Mouse (Mus musculus) forebrain, embryonic 10.5 days (tissue): ENCODE results near the gene Kctd21. TPM values are rescaled to one million over a fixed set of nuclear protein-coding genes. Genes with fewer than 3 reads are reported as not detected.

Experiments used
- DNase-seq: peaks from one replicate; pipeline ENCODE4 v3.0.0-alpha.2; 2017; ENCODE audit warnings: low spot score; ENCODE audit errors: extremely low spot score
- H3K27ac ChIP-seq: fragments of 300-500 bp; sonication (generic); 2 replicates; pipeline ENCODE4 v1.5.1; 2016; ENCODE audit warnings: mild to moderate bottlenecking
- H3K27me3 ChIP-seq: fragments of 300-500 bp; sonication (generic); 2 replicates; pipeline ENCODE4 v1.6.1; 2016; ENCODE audit warnings: mild to moderate bottlenecking; ENCODE audit not compliant: poor library complexity, severe bottlenecking
- H3K36me3 ChIP-seq: fragments of 300-500 bp; sonication (generic); replicated peaks from 2 replicates; pipeline ENCODE4 v1.6.1; 2016; ENCODE audit warnings: mild to moderate bottlenecking, moderate library complexity
- H3K4me1 ChIP-seq: fragments of 300-500 bp; sonication (generic); 2 replicates; pipeline ENCODE4 v1.6.1; 2016
- H3K4me3 ChIP-seq: fragments of 300-500 bp; sonication (generic); 2 replicates; pipeline ENCODE4 v1.5.1; 2016; ENCODE audit warnings: mild to moderate bottlenecking, moderate library complexity
- H3K9me3 ChIP-seq: fragments of 300-500 bp; sonication (generic); 2 replicates; pipeline ENCODE4 v1.6.1; 2016; ENCODE audit warnings: mild to moderate bottlenecking, moderate library complexity
- WGBS: fragments of 180-500 bp; shearing (Covaris S2); methylation state at CpG from one replicate; pipeline ENCODE4 v1.1.7; 2016; 5-methylcytosine and 5-hydroxymethylcytosine counted together
- polyA plus RNA-seq: library from polyadenylated mRNA; unstranded; fragments of >200 nt; fragmentation: Nextera tagmentation; extraction: Ambion mirVana; gene quantifications from 2 replicates; pipeline ENCODE4 v1.2.1, GENCODE M21; 2016

Kctd21 gene
- polyA plus RNA-seq = 3.7 and 3.9 TPM in 2 replicates

GRCm38 (mm10) chr7:97331726-97332666, at the start of gene Kctd21, which contains the start of gene Usp35:
TSS of gene Kctd21 (plus strand) at chr7:97332327.
TSS of gene Usp35 (minus strand) at chr7:97332020.
- peak within 1 kb of the TSS; percentile 70 for H3K4me3 ChIP-seq
- peaks cover 25% of the 10 kb centered on the region for H3K27me3 ChIP-seq
- H3K9me3 ChIP-seq = no peaks in the 10 kb centered on the region
- H3K4me1 ChIP-seq = peaks cover 35% of the 10 kb centered on the region
- WGBS = under 1% methylated on average over 66 of the region's 68 CpGs
- H3K36me3 ChIP-seq = no peaks in the 10 kb centered on the region
- H3K27ac ChIP-seq = peak within 1 kb of the TSS; percentile 86
- DNase-seq = peak; percentile 94

GRCm38 (mm10) chr7:97296986-97297385, 35.1 kb upstream of the Kctd21 start:
- no peak overlapping the region for H3K4me3 ChIP-seq
- H3K36me3 ChIP-seq = no peaks in the 10 kb centered on the region
- 65% methylated on average over 2 of the region's 2 CpGs for WGBS
- H3K9me3 ChIP-seq = no peaks in the 10 kb centered on the region
- H3K27ac ChIP-seq = no peak overlapping the region
- no peaks in the 10 kb centered on the region for H3K27me3 ChIP-seq
- peak; percentile 4 for DNase-seq
- H3K4me1 ChIP-seq = no peaks in the 10 kb centered on the region

- 2% methylated on average over 2 of the region's 2 CpGs for WGBS
These were observed 34.7 kb upstream of the Kctd21 start for GRCm38 (mm10) chr7:97297466-97297865.

GRCm38 (mm10) chr7:97298279-97298678, 33.8 kb upstream of the Kctd21 start:
- no peaks in the 10 kb centered on the region for H3K4me1 ChIP-seq
- no peak overlapping the region for H3K4me3 ChIP-seq
- WGBS = 88% methylated on average over 2 of the region's 2 CpGs
- no peak overlapping the region for H3K27ac ChIP-seq
- DNase-seq = no peak
- no peaks in the 10 kb centered on the region; the same call in 1 of the 2 replicates for H3K36me3 ChIP-seq
- no peaks in the 10 kb centered on the region for H3K27me3 ChIP-seq
- no peaks in the 10 kb centered on the region for H3K9me3 ChIP-seq

More at GRCm38 (mm10) chr7:97297466-97297865, 34.7 kb upstream of the Kctd21 start:
- peak; percentile 30 for DNase-seq
- Histone ChIP-seq H3K27me3 (no peaks in the 10 kb centered on the region), H3K9me3 (no peaks in the 10 kb centered on the region), H3K36me3 (no peaks in the 10 kb centered on the region), H3K27ac (no peak overlapping the region), H3K4me3 (no peak overlapping the region), H3K4me1 (no peaks in the 10 kb centered on the region)

- 84% methylated on average over 6 of the region's 6 CpGs for WGBS
- H3K36me3 ChIP-seq = peaks cover 6% of the 10 kb centered on the region
- DNase-seq = no peak
- no peaks in the 10 kb centered on the region for H3K9me3 ChIP-seq
- no peak overlapping the region for H3K27ac ChIP-seq
- H3K27me3 ChIP-seq = no peaks in the 10 kb centered on the region
- H3K4me3 ChIP-seq = no peak overlapping the region
- H3K4me1 ChIP-seq = no peaks in the 10 kb centered on the region
These were observed 33.2 kb upstream of the Kctd21 start for GRCm38 (mm10) chr7:97298943-97299342.

- peak; percentile 2 for DNase-seq
- 91% methylated on average over 2 of the region's 2 CpGs for WGBS
- H3K9me3 ChIP-seq = no peaks in the 10 kb centered on the region
- no peak overlapping the region for H3K27ac ChIP-seq
- H3K4me1 ChIP-seq = no peaks in the 10 kb centered on the region
- H3K36me3 ChIP-seq = peaks cover 17% of the 10 kb centered on the region
- H3K4me3 ChIP-seq = no peak overlapping the region
- H3K27me3 ChIP-seq = no peaks in the 10 kb centered on the region
These were observed 31.2 kb upstream of the Kctd21 start for GRCm38 (mm10) chr7:97300914-97301313.

GRCm38 (mm10) chr7:97301321-97301720, 30.8 kb upstream of the Kctd21 start:
- DNase-seq = peak; percentile 3
- WGBS = 86% methylated on average over 8 of the region's 8 CpGs
- Histone ChIP-seq H3K27ac (no peak overlapping the region), H3K36me3 (peaks cover 17% of the 10 kb centered on the region), H3K4me1 (no peaks in the 10 kb centered on the region), H3K9me3 (no peaks in the 10 kb centered on the region), H3K4me3 (no peak overlapping the region), H3K27me3 (no peaks in the 10 kb centered on the region)

- no peak overlapping the region for H3K4me3 ChIP-seq
- 92% methylated on average over 4 of the region's 4 CpGs for WGBS
- peak; percentile 9 for DNase-seq
- no peak overlapping the region for H3K27ac ChIP-seq
- no peaks in the 10 kb centered on the region for H3K9me3 ChIP-seq
- peaks cover 17% of the 10 kb centered on the region for H3K36me3 ChIP-seq
- H3K4me1 ChIP-seq = no peaks in the 10 kb centered on the region
- no peaks in the 10 kb centered on the region for H3K27me3 ChIP-seq
These were observed 29.9 kb upstream of the Kctd21 start for GRCm38 (mm10) chr7:97302261-97302660.

- no peaks in the 10 kb centered on the region for H3K9me3 ChIP-seq
- H3K36me3 ChIP-seq = peaks cover 19% of the 10 kb centered on the region
- no peak overlapping the region for H3K27ac ChIP-seq
- no peaks in the 10 kb centered on the region for H3K4me1 ChIP-seq
- no peaks in the 10 kb centered on the region for H3K27me3 ChIP-seq
- no peak overlapping the region for H3K4me3 ChIP-seq
- 85% methylated on average over 4 of the region's 4 CpGs for WGBS
- DNase-seq = no peak
These were observed 29.3 kb upstream of the Kctd21 start for GRCm38 (mm10) chr7:97302876-97303275.

- Histone ChIP-seq H3K4me1 (no peaks in the 10 kb centered on the region), H3K27me3 (no peaks in the 10 kb centered on the region), H3K27ac (no peak overlapping the region), H3K4me3 (no peak overlapping the region), H3K36me3 (peaks cover 24% of the 10 kb centered on the region), H3K9me3 (no peaks in the 10 kb centered on the region)
- WGBS = 82% methylated on average over 2 of the region's 2 CpGs
- peak; percentile 7 for DNase-seq
These were observed 28.5 kb upstream of the Kctd21 start for GRCm38 (mm10) chr7:97303614-97304013.

- no peak overlapping the region for H3K27ac ChIP-seq
- peaks cover 33% of the 10 kb centered on the region for H3K36me3 ChIP-seq
These were observed 27.7 kb upstream of the Kctd21 start for GRCm38 (mm10) chr7:97304471-97304870.

GRCm38 (mm10) chr7:97305206-97305605, 26.9 kb upstream of the Kctd21 start:
- 83% methylated on average over 4 of the region's 4 CpGs for WGBS
- no peak overlapping the region for H3K4me3 ChIP-seq
- no peaks in the 10 kb centered on the region for H3K27me3 ChIP-seq
- DNase-seq = peak; percentile 9
- H3K4me1 ChIP-seq = no peaks in the 10 kb centered on the region
- no peaks in the 10 kb centered on the region for H3K9me3 ChIP-seq
- H3K27ac ChIP-seq = no peak overlapping the region
- peaks cover 39% of the 10 kb centered on the region for H3K36me3 ChIP-seq

More at GRCm38 (mm10) chr7:97304471-97304870, 27.7 kb upstream of the Kctd21 start:
- H3K27me3 ChIP-seq = no peaks in the 10 kb centered on the region
- peak; percentile 12 for DNase-seq
- no peaks in the 10 kb centered on the region for H3K4me1 ChIP-seq
- H3K4me3 ChIP-seq = no peak overlapping the region
- H3K9me3 ChIP-seq = no peaks in the 10 kb centered on the region

- DNase-seq = no peak
- Histone ChIP-seq H3K9me3 (no peaks in the 10 kb centered on the region), H3K36me3 (peaks cover 54% of the 10 kb centered on the region)
These were observed 25.3 kb upstream of the Kctd21 start for GRCm38 (mm10) chr7:97306813-97307212.

More at GRCm38 (mm10) chr7:97306813-97307212, 25.3 kb upstream of the Kctd21 start:
- H3K27ac ChIP-seq = no peak overlapping the region
- no peak overlapping the region for H3K4me3 ChIP-seq
- H3K27me3 ChIP-seq = no peaks in the 10 kb centered on the region
- no peaks in the 10 kb centered on the region for H3K4me1 ChIP-seq
- WGBS = 95% methylated on average over 2 of the region's 2 CpGs
